Mouse (Mus musculus) hindbrain, postnatal 0 days (tissue): ENCODE measurements around the gene Baz2a. TPM values are rescaled to one million over a fixed set of nuclear protein-coding genes. Genes with fewer than 3 reads are reported as not detected.

Source experiments
- ATAC-seq: fragments of 200-750 bp; cut with Nextera tagmentation; 2 replicates; pipeline ENCODE4 v1.8.0; 2017; ENCODE audit warnings: mild to moderate bottlenecking, moderate TSS enrichment, moderate library complexity
- DNase-seq: peaks from one replicate; pipeline ENCODE4 v3.0.0-alpha.2; 2015; ENCODE audit warnings: low spot score
- H3K27ac ChIP-seq: fragments of 300-500 bp; sonication (generic); 2 replicates; pipeline ENCODE4 v1.5.1; 2014; ENCODE audit warnings: mild to moderate bottlenecking
- H3K27me3 ChIP-seq: fragments of 300-500 bp; sonication (generic); 2 replicates; pipeline ENCODE4 v1.6.1; 2014; ENCODE audit warnings: low read length, mixed read lengths; ENCODE audit not compliant: insufficient read depth
- H3K36me3 ChIP-seq: fragments of 300-500 bp; sonication (generic); 2 replicates; pipeline ENCODE4 v1.6.1; 2014; ENCODE audit warnings: low read length, mixed read lengths; ENCODE audit not compliant: insufficient read depth
- H3K4me1 ChIP-seq: fragments of 300-500 bp; sonication (generic); 2 replicates; pipeline ENCODE4 v1.6.1; 2014; ENCODE audit warnings: antibody characterized with exemption, low read length, mixed read lengths; ENCODE audit not compliant: insufficient read depth
- H3K4me2 ChIP-seq: fragments of 300-500 bp; sonication (generic); 2 replicates; pipeline ENCODE4 v1.6.1; 2014; ENCODE audit warnings: low read depth, mild to moderate bottlenecking, low read length, moderate library complexity, mixed read lengths
- H3K4me3 ChIP-seq: fragments of 300-500 bp; sonication (generic); 2 replicates; pipeline ENCODE4 v1.5.1; 2014; ENCODE audit warnings: low read length
- H3K9ac ChIP-seq: fragments of 300-500 bp; sonication (generic); replicated peaks from 2 replicates; pipeline ENCODE4 v1.6.1; 2014; ENCODE audit warnings: mild to moderate bottlenecking, low read length, moderate library complexity, mixed read lengths
- H3K9me3 ChIP-seq: fragments of 300-500 bp; sonication (generic); 2 replicates; pipeline ENCODE4 v1.6.1; 2016; ENCODE audit warnings: low read length, mixed read lengths
- CTCF ChIP-seq: IDR thresholded peaks from 2 replicates; pipeline ENCODE4 v1.5.1; 2016; ENCODE audit warnings: antibody characterized with exemption, control low read depth, low read depth
- WGBS: fragments of 180-500 bp; shearing (Covaris S2); extraction: QIAGEN DNeasy Blood & Tissue Kit; methylation state at CpG from one replicate; pipeline ENCODE4 v1.1.7; 2014; 5-methylcytosine and 5-hydroxymethylcytosine counted together
- polyA plus RNA-seq: library from polyadenylated mRNA; unstranded; fragments of >200 nt; fragmentation: Nextera tagmentation; extraction: Ambion mirVana; gene quantifications from 2 replicates; pipeline ENCODE4 v1.2.1, GENCODE M21; 2015
- total RNA-seq: library from RNA; depleted of rRNA; stranded (reverse); fragments of >200 nt; gene quantifications from 2 replicates; pipeline ENCODE4 v1.2.3, GENCODE M21; 2014

Baz2a gene
- total and polyA plus RNA-seq, 2 experiments from 2014 or later: 10.6 to 14.3 TPM

DNA sequence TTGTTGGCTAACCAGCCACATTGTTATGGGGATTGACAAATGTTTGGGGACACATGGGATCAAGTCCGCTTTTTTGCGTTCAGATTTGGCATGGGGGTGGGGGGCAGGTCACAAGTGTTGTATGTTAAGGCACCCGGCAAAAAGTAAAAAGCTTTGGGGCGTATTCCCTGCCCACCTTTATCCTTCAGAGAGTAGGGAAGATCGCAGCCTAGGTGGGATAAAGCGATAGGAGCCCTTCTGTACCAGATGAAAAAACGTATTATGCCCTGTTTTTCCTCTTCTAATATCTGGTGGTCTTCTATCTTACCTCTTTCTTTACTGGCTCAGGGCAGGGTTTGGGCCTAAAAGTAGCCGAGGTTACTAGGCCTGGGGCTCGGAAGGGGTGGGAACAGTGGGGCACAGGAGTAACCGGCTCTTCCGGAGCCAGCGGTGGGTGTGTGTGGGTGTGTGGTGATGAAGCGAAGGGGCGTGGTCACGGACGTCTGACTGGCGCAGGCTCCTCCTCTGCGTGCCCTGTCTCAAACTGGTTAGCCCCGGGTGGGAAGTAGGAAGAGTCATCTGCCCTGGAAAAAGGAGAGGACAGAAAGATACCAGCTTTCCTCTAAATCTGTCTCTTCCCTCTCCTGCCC is 3.1 kb downstream of the Baz2a start:
- H3K4me2 ChIP-seq: peak overlapping the region; percentile 88
- DNase-seq: peak; percentile 79
- peaks cover 27% of the 10 kb centered on the region for H3K4me1 ChIP-seq
- 0 out of 2 replicates have a peak overlapping the region, but pooled peaks have one; percentile 22 for H3K9ac ChIP-seq
- H3K36me3 ChIP-seq: peaks cover 6% of the 10 kb centered on the region
- H3K27ac ChIP-seq: peak overlapping the region; percentile 78; the same call in 1 of the 2 replicates
- peak overlapping the region; percentile 72 for H3K4me3 ChIP-seq
- no peak for ATAC-seq
- 10% methylated on average over 19 of the region's 19 CpGs for WGBS
- H3K27me3 ChIP-seq: no peaks in the 10 kb centered on the region
- H3K9me3 ChIP-seq: no peaks in the 10 kb centered on the region
- no peak for TF ChIP-seq CTCF

DNA sequence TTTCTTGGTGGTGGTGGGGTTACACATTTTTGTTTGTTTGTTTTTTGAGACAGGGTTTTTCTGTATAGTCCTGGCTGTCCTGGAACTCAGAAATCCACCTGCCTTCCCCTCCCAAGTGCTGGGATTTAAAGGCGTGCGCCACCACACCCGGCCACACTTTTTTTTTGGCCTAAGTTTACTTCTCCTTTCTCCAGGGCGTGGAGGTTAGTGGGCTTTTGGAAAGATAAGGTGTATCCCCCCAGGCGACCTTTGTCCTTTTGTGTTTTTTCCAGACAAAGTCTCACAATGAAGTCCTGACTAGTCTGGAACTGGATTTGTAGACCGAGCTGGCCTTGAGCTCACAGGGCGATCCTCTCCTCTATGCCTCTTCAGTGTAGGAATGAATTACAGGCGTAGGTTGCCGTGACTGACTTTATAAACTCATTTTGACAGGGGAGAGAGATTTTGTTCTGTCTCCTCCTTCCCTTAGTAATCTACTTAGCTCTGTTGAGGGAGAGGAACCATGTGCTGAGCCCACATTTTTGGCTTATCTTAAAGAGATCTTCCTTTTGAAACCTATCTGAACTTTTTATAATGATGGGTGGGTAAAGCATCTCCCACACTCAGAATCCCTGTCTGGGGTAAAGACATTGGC is 3.7 kb downstream of the Baz2a start:
- no peak overlapping the region for H3K4me3 ChIP-seq
- peaks cover 27% of the 10 kb centered on the region for H3K4me1 ChIP-seq
- WGBS: 33% methylated on average over 9 of the region's 9 CpGs
- H3K27me3 ChIP-seq: no peaks in the 10 kb centered on the region
- no peak overlapping the region for H3K9ac ChIP-seq
- no peaks in the 10 kb centered on the region for H3K9me3 ChIP-seq
- H3K36me3 ChIP-seq: no peaks in the 10 kb centered on the region
- H3K4me2 ChIP-seq: peak overlapping the region; percentile 88
- DNase-seq (no peak), ATAC-seq (no peak)
- H3K27ac ChIP-seq: no peak overlapping the region
- no peak for TF ChIP-seq CTCF

DNA sequence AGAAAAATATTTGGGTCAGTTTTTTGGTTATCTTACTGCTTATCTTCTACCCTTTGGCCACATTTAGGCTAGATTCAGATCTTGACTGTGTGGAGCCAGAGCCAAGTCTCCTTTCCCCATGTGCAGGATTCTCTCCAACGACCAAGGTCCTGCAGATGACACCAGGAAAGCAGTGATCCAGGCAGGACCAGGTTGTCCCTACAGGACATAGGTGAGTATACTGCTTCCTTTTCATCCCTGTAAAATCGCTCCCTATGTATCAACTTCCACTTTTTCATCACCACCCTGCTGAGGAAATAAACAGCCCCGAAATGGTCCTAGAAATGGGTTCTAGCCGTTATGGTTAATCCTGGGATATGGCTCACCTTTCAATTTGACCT is 4.9 kb downstream of the Baz2a start:
- DNase-seq (no peak), ATAC-seq (no peak)
- no peaks in the 10 kb centered on the region for H3K9me3 ChIP-seq
- H3K27me3 ChIP-seq: no peaks in the 10 kb centered on the region
- peak overlapping the region; percentile 100; the same call in 1 of the 2 replicates for H3K4me3 ChIP-seq
- no peak for TF ChIP-seq CTCF
- H3K4me1 ChIP-seq: peaks cover 26% of the 10 kb centered on the region
- H3K36me3 ChIP-seq: no peaks in the 10 kb centered on the region
- H3K27ac ChIP-seq: no peak overlapping the region
- no peak overlapping the region for H3K9ac ChIP-seq
- WGBS: 23% methylated on average over 4 of the region's 4 CpGs
- no peak overlapping the region for H3K4me2 ChIP-seq

DNA sequence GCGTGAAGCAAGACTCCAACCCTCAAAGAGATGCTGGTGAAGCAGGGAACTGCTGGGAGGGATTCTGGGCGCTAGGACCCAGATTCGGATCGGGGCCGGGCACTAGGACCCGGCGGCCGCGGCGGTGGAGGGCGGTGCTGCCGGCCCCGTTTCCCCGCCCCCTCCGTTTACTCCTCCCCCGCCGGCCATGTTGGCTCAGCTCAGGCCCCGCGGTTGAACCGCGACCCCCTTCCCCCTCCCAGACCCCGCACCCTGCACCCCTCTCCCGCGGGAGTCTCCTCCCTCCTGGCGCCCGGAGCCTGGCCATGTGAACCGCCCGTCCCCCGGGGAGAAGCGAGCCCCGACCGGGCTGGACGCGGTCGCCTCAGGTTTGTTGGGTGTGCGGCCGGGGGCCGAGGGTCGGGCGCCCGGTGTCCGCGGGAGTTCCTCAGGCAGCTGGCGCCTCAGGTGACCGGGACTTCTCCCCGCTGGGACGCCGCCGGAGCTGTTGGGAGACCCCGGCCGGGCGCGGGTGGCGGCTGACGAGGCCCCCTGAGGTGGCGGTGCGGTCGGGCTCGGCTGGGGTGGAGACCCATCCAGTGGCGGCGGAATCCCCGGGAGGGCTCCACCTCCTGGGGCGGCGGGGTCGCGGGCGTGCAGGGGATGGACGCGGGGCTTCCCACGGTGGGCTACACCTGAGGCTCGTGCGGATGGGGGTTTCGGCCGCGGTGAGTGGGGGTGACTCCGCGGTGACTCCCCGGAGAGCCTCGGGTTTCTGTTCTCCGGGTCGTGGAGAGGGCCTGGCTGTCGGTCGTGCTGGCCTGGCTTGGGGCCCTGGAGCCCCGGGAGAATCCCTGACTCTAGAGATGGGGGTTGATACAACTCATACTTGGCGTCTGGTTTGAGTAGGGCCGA is 5.6 kb downstream of the Baz2a start:
- no peaks in the 10 kb centered on the region for H3K9me3 ChIP-seq
- no peaks in the 10 kb centered on the region for H3K27me3 ChIP-seq
- H3K27ac ChIP-seq: peak overlapping the region; percentile 79
- peak; percentile 84 for ATAC-seq
- H3K4me3 ChIP-seq: peak overlapping the region; percentile 100
- no peaks in the 10 kb centered on the region for H3K36me3 ChIP-seq
- WGBS: under 1% methylated on average over 76 of the region's 86 CpGs
- H3K9ac ChIP-seq: peak overlapping the region; percentile 92
- H3K4me1 ChIP-seq: peaks cover 20% of the 10 kb centered on the region
- peak; percentile 95 for DNase-seq
- H3K4me2 ChIP-seq: peak overlapping the region; percentile 75
- TF ChIP-seq CTCF: peak; percentile 45; the same call in 1 of the 2 replicates

DNA sequence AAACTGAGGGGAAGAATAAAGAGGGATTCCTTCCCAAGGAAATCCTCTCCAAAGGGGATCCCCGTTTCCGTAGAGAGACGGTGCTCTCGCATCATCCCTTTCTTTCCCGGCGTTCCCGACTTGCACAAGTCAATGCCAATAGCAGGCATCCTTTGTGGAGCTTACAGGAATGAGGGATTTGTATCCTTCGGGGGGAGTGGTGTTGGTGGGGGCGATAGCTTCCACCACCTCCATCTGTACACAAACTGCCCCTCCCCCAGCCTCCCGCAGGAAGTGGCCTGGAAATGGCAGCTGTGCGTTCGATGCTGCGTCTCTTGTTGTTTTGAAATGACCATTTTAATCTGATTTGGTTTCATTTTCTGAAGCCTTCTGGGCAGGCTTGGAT is 6.2 kb downstream of the Baz2a start:
- under 1% methylated on average over 13 of the region's 13 CpGs for WGBS

DNA sequence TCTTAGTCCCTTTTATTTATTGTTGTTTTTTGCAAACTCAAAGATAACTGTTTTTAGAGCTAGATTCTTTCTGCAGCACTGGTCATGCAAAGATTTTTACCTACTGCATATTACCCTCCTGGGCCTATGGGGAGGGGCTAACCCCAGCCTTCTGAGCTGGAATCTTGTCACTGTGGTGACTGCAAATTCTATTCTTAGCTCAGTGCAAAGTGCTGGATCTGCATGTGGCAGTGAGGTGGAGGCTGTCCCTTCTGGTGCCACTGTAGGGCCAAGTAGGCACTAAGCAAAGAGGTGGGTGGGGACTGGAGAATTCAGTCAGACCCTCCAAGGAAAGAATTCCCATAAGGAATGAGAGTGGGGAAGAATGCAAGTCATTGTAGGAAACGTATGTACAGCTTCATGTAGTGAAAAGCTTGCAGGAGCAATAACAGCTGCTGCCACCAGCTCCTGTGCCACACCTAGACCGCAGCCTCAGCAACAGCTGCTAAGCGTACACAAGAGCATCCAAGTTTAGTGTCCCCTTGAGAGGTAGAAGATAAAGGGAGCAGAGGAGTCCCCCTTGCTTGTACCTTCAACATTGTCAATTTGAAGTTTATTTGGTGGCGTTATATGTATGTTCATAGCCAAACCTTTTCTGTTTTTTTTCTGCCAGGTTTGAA is 18.9 kb downstream of the Baz2a start:
- TF ChIP-seq CTCF: no peak
- H3K9me3 ChIP-seq: no peaks in the 10 kb centered on the region
- no peak overlapping the region for H3K4me3 ChIP-seq
- H3K27me3 ChIP-seq: no peaks in the 10 kb centered on the region
- peaks cover 43% of the 10 kb centered on the region for H3K36me3 ChIP-seq
- DNase-seq (no peak), ATAC-seq (no peak)
- no peak overlapping the region for H3K4me2 ChIP-seq
- no peak overlapping the region for H3K27ac ChIP-seq
- H3K9ac ChIP-seq: no peak overlapping the region
- 85% methylated on average over 4 of the region's 4 CpGs for WGBS
- H3K4me1 ChIP-seq: no peaks in the 10 kb centered on the region

More for the DNA sequence above, 6.2 kb downstream of the Baz2a start:
- Histone ChIP-seq H3K4me1 (peaks cover 16% of the 10 kb centered on the region), H3K4me3 (peak overlapping the region; percentile 100), H3K27me3 (no peaks in the 10 kb centered on the region), H3K4me2 (peak overlapping the region; percentile 75), H3K36me3 (no peaks in the 10 kb centered on the region), H3K27ac (peak overlapping the region; percentile 79), H3K9me3 (no peaks in the 10 kb centered on the region), H3K9ac (peak overlapping the region; percentile 92)
- ATAC-seq: no peak
- peak; percentile 75 for DNase-seq
- TF ChIP-seq CTCF: no peak
